Mouse (Mus musculus) B cell, adult 62 days (primary cell): ENCODE data around the gene Nanos3. TPM values are rescaled to one million over a fixed set of nuclear protein-coding genes. Genes with fewer than 3 reads are reported as not detected.

ENCODE experiments used
- total RNA-seq: library from RNA; stranded (reverse); gene quantifications from 4 replicates; pipeline ENCODE4 v1.2.4, GENCODE M21; 2023

Gene Nanos3
- total RNA-seq: not detected in 4 replicates

DNA sequence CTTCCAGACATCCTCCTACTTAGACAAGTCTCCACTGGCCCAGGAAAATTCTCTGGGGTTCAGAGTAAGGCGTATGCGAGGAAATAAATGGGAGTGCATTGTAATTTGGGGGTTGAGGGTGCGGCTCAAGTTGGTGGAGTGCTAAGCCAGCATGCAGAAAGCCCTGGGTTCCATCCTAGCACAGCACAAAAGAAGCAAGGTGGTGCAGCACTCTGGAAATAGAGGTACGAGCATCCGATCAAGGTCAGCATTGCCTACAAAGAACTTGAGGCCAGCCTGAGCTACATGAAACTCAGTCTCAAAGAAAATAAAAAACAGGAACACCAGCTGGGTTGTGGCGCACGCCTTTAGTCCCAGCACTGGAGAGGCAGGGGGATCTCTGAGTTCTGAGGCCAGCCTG, at the start of gene Nanos3:
Nanos3 (minus strand) TSS at position 101 of the 400 bp plus-strand sequence.

DNA sequence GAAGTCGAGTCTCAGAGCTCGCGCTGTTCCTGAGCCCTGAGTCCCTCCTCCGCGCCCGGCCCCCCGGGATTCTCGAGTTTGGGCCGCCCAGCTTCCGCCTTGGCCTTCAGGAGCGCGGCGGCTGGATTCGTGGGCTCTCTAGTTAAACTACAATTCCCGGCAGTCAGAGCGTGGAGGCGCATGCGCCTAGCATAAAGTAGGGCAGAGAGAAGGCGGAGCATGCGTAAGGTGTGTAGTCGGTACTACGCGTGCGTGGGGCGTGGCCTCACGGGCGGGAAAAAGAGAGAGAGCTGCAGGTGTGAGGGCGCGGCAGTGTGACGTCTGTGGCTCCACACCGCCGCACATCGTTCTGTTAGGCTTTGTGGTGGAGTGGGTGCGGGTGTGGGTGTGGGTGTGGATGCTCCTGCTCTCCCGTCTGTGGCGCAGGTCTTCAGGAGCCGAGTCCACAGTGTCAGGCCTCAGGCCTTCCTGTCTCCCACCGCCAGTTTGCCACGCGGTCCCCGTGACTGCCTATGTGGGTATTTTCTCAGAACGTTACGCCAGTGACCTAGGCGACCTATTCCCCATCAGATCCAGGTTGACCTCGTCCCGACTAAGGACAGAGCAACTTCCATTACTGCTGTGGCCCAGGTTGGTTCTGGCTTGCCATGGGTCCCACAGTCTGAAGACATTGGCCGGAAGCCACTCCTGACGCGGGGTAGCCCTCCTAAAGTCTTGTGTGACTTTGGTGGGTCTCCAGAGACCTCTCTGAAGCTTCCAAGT, 37.1 kb downstream of the Nanos3 start, which contains the start of the genes Cc2d1a and 4930432K21Rik:
Cc2d1a (minus strand) TSS at position 168 of the 762 bp plus-strand sequence.
4930432K21Rik (plus strand) TSS at position 257 of the 762 bp plus-strand sequence.

DNA sequence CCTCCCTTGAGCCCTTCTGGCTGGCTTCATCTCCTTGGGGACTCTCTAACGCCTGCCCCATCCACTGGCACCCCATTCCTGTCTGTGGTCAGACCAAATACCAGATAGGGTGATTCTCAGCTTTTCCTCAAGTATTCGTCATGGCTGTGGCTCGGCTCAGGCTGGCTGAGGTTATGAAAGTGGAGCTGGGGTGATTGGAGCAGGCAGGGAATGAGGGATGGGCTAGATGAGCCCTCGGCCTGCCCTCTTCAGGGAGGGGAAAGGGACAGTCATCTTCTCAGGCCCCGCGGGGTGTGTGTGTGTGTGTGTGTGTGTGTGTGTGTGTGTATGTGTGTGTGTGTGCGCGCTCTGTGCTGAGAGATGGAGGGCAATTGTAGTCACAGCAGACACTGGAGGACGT, 59.4 kb downstream of the Nanos3 start, which contains the start of gene Podnl1:
Podnl1 (plus strand) TSS at position 334 of the 400 bp plus-strand sequence.

Other genes starting within 250 kb of the Nanos3 start
- gene Gm10644, start 230.0 kb downstream of the Nanos3 start, total RNA-seq: 1.3 to 1.7 TPM (median 1.6 TPM) in 4 replicates
- 8.2 to 11.7 TPM (median 9.8 TPM) in 4 replicates for gene Asf1b, start 229.7 kb downstream of the Nanos3 start, total RNA-seq
- gene Prkaca, start 212.2 kb downstream of the Nanos3 start, total RNA-seq: 39.9 to 46.7 TPM (median 43.9 TPM) in 4 replicates
- gene Samd1, start 187.5 kb downstream of the Nanos3 start, total RNA-seq: 43.8 to 51.9 TPM (median 45.4 TPM) in 4 replicates
- 1.4 to 1.5 TPM in 2 of 4 replicates, not detected in the others for gene 1700067K01Rik, start 183.7 kb downstream of the Nanos3 start, total RNA-seq
- gene 2210011C24Rik, start 173.0 kb downstream of the Nanos3 start, total RNA-seq: not detected in 4 replicates
- not detected in 4 replicates for gene Palm3, start 163.7 kb downstream of the Nanos3 start, total RNA-seq
- gene Il27ra, start 142.6 kb downstream of the Nanos3 start, total RNA-seq: 78.5 to 94.8 TPM (median 84.7 TPM) in 4 replicates
- gene Rln3, start 140.2 kb downstream of the Nanos3 start, total RNA-seq: not detected in 4 replicates
- 5.6 to 8.3 TPM (median 7.3 TPM) in 4 replicates for gene Gm10643, start 120.1 kb downstream of the Nanos3 start, total RNA-seq
- gene Rfx1, start 118.4 kb downstream of the Nanos3 start, total RNA-seq: 99.2 to 107 TPM (median 104 TPM) in 4 replicates
- gene Dcaf15, start 80.4 kb downstream of the Nanos3 start, total RNA-seq: 48.7 to 58.3 TPM (median 52.6 TPM) in 4 replicates
- 0.20 to 0.24 TPM in 2 of 4 replicates, not detected in the others for gene Podnl1, start 59.2 kb downstream of the Nanos3 start, total RNA-seq
- gene Cc2d1a, start 37.3 kb downstream of the Nanos3 start, total RNA-seq: 26.2 to 35.4 TPM (median 28.7 TPM) in 4 replicates
- 1.2 to 1.4 TPM (median 1.3 TPM) in 4 replicates for gene 4930432K21Rik, start 37.2 kb downstream of the Nanos3 start, total RNA-seq
- 28.2 to 33.1 TPM (median 30.3 TPM) in 4 replicates for gene Zswim4, start 51.8 kb upstream of the Nanos3 start, total RNA-seq
- gene D8Ertd738e, start 64.5 kb upstream of the Nanos3 start, total RNA-seq: 193 to 242 TPM (median 216 TPM) in 4 replicates
- gene Mri1, start 72.1 kb upstream of the Nanos3 start, total RNA-seq: 29.8 to 39.4 TPM (median 33.4 TPM) in 4 replicates
- gene Ccdc130, start 85.2 kb upstream of the Nanos3 start, total RNA-seq: 18.4 to 24.7 TPM (median 21.0 TPM) in 4 replicates
- 0.91 to 3.5 TPM (median 2.1 TPM) in 4 replicates for gene Cacna1a, start 203.2 kb upstream of the Nanos3 start, total RNA-seq